Mouse (Mus musculus): ENCODE measurements around the gene Sgce.

DNA sequence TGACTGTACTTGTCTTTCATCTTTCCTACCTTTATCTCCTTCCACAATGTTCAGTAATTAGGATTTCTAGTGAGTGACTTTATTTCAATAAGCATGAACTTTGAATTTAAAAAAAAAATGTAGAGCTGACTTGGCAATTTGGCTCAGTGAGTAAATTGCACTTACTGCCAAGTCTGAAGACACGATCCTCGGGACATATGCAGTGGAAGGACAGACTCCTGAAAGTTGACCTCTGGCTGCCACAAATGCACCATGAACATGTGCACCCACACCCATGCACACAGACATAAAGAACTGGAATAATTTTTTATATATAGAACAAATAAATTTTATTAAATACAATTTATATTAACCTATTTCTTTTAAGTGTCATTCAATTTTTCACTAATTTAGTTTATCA is 29.7 kb downstream of the Sgce start:
- TF ChIP-seq POLR2A (IDR thresholded peaks at IDR 0.05; ENCODE audit: borderline replicate concordance, control insufficient read depth, low read depth, low read length) (no peak), CTCF (IDR thresholded peaks at IDR 0.05; ENCODE audit: control insufficient read depth, insufficient read depth, low read length) (no peak)
